Mouse (Mus musculus): ENCODE measurements around the gene Nkpd1.

The Nkpd1 gene

DNA sequence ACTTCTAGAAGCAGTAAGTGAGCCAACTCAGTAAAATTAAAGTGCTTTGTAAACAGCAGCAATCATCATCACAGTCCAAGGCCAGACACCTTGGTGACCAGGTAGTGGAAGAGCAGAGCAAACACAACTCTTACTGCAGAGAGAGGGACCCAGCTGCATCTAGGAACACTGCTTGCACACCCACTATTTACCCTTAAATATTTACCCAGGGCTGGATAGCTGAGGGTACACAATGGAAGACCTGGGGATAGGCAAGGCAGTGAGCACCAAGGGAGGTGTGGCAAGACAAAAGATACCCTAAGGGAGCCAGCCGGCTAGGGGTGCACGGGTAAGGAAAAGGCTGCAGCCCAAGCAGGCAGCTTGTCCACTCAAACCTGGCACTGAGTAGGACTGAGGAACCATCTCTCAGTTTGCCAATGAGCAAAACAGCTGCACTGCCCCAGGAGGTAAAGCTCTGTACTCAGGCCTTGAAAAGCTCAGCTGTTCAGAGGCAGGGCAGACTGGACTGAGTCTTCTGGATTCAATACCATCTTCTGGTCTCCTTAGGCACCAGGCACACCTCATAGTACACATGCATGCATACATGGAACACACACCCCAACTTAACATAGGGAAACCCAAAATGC lies 29.8 kb downstream of the Nkpd1 start:
- DNase-seq (ENCODE audit: low read depth): no peak

DNA sequence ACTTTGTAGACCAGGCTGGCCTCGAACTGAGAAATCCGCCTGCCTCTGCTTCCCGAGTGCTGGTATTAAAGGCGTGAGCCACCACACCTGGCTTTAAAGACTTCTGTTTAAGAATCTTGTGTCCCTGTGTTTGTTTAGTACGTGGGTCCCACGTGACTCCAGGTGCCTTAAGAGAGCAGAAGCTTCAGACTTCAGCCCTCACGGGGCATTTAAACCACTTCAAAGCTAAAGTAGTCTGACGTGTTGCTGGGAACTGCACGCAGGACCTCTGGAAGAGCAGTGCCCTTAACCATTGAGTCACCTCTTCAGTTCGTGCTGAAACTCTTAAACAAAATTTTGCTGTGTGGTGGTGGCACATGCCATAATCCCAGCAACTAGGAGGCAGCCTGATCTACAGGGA lies 31.8 kb downstream of the Nkpd1 start:
- no peak for DNase-seq (ENCODE audit: low read depth)

DNA sequence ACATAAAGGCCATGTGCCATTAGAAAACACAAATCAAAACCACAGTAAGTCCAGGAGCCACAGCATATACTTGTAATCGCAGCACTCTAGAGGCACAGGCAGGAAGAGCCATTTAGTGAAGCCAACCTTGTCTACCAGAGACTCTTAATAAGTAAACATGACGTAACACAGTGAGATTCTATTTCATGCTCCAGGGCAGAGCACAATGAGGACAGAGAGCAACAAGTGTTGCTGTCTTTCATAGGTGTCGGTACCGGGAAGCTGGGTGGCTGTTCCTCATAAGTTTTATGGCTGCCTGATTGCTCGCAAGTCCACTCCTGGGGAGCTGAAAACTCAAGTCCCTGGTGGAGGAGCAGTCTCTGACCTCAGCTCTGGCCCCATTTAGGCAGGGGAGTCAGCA lies 34.0 kb downstream of the Nkpd1 start:
- DNase-seq (ENCODE audit: low read depth): no peak

DNA sequence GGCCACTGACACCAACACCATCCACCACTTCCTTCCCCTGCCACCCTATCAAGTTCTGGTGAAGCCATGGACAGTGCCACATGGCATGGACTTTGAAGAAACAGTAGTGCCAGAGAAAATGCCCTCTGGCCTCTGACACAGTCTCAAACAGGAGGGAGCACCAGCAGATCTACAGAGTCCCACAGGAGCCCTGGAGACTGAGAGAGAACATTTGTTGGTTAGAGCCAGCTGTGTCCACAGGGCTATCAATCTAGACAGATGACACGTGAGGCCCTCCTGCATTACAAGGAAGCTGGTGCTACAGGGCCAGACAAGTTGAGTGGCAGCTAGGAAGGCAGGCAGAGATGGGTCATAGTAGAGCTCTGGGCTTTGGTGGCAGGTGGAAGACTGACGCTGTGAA lies 34.8 kb downstream of the Nkpd1 start:
- no peak for DNase-seq (ENCODE audit: low read depth)

DNA sequence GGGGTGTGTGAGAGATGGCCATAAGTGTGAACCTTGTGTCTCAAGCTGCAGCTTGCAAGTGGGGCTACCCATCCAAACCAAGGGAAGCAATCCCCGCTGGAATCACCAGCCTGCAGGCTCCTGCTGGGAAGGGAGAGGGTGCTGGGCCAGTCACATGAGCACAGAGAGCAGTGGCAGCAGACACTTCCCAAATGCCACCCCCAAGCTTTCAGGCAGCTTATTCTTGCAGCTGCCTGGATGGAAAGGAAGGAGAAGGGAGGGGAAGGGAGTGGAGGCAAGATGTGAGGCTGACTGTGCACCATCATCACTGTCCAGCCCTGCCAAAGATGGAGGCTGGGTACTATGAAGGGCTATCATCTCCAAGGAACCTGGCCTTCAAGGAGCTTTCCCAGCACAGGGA lies 36.5 kb downstream of the Nkpd1 start:
- DNase-seq (ENCODE audit: low read depth): no peak

DNA sequence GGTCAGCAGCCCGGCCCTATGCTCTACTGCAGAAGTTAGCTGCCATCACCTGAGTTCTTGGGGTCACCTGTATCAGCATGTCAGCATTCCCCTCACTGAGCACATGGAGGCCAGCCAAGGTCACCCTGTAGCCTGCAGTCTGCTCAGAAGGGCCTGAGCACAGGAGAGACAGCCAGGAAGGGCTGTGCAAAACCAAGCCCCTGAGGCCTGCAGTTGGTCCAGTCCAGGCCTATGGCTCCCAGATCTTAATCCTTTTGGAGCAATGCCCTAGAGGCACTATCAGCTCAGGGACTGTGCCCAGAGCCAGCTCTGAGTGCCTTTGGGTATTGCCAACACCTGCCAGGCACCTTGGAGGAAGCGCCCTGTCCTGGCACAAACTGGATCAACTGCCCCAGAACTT lies 39.4 kb downstream of the Nkpd1 start:
- DNase-seq (ENCODE audit: low read depth): no peak

DNA sequence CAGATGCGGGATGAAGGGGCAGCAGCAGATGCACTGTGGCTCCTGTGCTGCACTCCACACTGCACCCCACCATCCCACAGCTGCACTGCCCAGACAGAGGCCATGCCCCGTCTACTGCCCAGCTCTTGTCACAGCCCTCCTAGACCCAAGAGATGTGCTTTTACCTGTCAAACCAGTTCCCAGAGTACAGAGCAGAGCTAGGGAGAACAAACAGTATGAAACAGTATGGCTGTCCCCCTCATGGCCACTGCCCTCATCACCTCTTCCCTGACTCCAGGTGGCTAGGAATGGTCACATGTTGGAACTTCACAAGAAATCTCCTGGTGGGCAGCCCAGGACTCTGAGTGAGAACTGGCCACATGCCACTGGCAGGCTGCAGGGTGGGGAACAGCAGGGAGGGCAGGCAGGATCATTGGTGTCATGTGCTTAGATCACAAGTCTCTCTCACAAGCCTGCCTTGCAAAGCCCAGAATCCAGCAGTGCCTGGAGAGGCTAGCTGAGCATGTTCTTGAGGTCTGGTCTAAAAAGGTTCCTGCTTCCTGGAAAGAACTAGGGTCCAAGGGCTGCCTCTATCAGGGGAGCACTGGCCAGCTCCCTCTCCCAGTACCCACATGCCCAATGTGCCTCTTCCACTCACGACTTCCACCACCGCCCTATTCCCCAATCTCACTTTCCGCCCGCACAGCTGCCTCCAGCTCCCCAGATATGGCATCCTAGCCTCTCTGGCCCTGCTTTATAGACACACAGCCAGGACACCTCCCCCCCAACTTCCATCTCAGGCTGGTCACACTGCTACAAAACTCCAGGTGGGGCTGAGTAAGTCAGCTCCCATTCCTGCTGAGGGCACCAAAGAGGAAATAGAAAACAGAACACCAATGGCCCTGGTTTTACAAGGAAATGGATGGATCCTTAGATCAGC lies 40.6 kb downstream of the Nkpd1 start:
- no peak for DNase-seq (ENCODE audit: low read depth)

DNA sequence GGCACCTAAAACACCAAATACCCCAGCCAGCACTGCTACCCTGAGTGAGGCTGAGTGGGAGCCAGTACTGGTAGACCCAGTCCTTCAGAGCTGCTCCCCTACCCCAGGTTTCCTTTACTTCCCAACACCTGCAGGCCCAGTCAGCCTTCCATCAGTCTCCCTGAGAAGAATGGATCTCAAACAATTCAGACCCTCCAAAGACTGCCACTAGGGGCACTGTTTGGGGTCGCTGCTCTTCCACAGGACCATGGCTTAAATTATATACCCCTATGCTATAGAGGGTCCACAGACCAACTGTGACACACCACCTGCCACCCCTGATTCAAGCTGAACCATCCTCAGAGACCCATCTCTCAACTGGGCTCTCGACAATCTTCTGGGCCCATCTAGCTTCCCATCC lies 41.3 kb downstream of the Nkpd1 start:
- DNase-seq (ENCODE audit: low read depth): peak; percentile 65

DNA sequence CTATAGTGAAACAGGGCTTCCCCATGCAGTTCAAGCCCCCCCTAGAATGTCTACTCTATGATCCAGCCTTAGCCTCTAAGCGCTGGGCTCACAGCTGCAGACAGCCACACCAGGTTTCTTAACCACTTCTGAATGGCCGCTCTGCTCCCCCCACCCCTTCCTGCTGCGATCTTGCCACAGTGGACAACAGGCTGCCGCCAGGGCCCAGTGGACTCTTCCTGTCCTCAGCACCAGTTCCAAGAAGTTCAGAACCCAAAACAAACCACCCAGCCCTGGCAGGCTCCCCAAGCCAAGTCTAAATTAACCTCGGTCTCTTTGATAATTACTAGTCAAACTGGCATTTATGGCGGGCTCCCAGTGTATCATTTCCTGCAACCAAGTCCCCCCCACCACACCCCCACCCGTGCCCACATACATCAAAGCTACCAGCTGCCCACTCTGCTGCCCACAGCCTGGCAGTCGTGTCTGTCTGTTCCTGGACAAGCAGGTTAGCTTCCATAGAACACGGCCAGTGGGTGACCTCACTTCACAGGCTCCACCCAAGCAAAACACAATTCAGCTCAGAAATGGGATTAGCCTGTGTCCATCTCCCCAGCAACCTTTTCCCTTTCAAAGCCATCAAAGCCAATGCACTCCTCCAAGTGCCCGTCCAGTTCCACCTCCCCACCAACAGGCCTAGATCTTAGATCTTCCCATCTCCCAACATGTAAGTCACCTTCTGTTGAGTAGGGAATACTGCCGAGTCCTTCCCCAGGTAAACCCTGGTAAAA lies 43.0 kb downstream of the Nkpd1 start:
- peak; percentile 33 for DNase-seq (ENCODE audit: low read depth)

DNA sequence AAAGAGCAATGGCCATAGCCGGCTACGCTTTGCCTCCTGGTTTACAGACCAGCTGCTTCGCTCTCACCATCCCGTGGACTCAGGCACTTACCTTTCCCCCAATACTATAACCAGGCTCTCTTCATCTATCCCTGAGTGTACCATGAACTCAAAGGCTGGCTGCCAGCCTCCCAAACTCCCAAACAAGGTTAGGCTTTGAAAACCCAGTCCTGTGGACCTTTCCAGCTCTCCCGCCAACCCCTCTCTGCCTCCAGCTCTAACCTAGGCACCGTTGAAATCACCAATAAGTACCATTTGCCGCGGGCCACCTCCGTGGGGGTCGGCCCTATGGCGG lies 43.8 kb downstream of the Nkpd1 start:
- no peak for DNase-seq (ENCODE audit: low read depth)

DNA sequence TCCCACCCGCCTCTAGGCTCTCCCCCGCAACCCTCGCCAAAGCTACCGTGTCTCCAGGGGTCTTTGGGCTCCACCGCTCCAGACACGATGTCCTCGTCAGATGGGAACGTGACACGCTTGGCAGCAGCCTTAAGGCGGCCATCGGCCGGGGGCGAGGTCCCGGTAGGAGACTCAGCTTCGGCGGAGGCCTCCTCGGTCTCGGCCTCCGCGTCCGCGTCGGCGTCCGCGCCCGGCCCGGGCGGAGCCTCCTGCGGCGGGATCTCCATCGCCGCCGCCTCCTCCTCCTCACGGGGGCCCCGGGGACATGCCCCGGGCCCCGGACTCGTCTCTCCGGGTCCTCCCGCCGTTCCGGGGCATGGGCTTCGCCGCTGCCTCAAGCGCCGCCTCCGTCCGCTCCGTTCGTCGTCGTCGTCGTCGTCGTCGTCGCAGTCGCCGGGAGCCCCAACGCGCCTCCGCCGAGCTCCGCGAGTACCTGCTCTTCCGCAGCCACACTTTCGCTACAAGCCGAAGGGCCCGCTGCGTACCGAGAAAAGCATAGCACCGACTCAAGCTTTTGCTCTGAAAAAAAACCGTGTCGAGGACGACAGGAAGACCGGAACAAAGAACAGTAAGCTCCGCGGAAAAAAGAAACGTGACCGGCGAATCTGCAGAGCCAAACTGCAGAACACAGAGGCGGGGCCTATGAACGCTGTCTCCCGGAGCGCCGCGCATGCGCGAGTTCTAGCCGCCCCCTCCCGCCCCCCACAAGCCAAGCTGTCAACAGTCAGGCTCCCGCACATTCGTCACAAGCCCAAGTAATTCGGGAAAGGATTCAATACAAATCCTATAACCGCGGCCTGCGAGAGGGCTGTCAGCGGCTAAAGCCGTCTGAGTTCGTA lies 44.4 kb downstream of the Nkpd1 start:
- peak; percentile 97 for DNase-seq (ENCODE audit: low read depth)

DNA sequence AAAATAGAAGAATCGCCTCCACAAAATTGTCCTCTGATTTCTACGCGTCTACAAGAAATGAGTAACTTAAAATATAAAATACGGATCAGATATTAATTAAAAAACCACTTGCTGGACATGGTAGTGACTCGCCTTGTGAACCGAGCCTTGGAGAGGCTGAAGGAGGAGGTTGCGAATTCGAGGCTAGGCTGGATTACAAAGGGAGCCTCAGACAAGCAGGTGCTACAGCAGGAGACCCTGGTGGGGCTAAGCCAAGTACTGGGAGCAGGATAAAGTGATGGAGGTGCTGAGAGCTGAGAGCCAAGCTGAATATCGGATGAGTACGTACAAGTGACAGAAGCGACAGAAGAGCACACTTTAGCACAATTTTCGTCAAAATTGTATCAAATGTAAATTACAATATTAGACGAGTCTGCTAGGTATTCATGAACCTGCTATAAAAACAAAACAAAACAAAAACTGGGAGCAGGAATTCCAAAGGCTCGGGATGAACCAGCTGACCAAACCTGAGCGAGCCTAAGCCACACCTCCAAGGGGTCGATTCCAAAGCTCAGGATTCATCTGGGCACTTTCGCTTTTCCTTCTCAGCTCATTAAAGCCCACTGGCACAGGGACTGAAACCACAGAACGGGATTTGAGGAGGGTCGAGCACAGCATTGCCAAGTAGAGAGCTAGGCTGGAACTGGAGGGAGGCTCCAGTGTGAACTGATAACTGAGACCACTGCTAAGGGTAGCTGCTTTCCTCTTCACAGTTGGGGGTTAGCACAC lies 45.2 kb downstream of the Nkpd1 start, which contains the start of gene Ppp1r37:
Gene Ppp1r37, minus strand, starts transcription at position 434 of the 768 bp plus-strand sequence.
- DNase-seq (ENCODE audit: low read depth): no peak

DNA sequence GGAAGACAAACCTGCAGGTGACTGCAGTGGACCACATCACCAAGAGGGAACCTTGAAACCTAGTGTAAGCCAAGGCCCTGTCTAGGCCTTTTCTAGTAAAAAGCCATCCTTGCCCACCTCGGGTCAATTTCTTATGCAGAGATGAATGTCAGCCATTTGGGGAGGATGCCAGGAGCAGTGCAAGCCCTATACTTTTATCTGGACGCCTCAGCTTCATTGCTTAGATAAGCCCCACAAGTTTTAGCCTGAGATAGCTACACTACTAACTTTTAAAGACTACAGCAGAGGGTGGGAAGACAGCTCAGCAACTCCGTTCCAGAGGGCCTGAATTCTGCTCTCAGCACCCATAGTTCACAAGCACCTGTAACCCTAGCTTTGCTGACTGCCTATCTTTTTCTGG lies 46.2 kb downstream of the Nkpd1 start:
- DNase-seq (ENCODE audit: low read depth): no peak

DNA sequence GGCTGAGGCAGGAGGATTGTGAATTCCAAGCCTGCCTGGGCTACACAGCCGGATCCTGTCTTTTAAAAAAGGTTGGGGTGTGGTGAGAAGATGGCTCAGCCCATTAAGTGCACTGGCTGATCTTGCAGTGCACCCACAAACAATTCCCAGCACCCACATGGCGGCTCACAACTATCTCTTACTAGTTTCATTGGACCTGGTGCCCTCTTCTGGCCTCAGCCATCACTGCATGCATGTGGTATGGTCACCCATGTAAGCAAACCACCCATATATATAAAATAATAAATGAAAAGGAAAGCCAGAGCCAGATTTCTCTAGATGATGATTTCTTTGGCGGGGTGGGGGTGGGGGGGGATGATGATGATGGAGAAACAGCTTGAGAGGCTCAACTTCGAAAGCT lies 46.8 kb downstream of the Nkpd1 start:
- DNase-seq (ENCODE audit: low read depth): peak; percentile 44

DNA sequence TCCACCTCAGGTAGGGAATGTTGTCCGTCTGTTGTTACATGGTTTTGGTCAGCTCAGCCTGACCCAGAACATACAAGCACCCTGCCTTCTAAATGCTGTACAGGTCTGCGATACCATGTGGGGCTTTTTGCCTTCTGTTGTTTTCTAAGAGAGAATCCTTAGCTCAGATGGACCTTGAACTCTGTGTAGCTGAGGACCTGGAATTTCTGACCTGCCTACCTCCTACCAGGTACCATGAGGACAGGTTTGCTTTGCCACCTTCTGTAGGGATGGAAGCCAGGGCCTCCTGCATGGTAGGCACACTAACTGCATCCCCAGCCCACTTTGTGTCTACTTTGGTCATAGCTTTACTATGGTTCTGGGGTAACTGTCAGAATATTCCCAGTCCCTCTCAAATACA lies 48.2 kb downstream of the Nkpd1 start:
- DNase-seq (ENCODE audit: low read depth): no peak

DNA sequence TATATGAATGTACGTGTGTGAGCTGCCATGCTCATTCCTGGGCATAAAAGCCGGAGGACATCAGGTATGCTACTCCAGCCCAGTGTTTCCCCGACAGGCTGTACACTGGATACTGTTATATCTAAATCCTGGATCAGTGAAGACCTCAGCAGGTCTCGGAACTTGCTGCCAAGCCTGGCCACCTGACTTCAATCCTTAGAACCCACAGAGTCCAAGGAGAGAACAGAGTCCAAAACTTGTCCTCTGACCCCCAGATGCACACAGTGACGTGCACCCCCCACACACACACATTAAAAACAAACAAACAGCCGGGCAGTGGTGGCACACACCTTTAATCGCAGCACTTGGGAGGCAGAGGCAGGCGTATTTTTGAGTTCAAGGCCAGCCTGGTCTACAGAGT lies 49.8 kb downstream of the Nkpd1 start:
- no peak for DNase-seq (ENCODE audit: low read depth)

DNA sequence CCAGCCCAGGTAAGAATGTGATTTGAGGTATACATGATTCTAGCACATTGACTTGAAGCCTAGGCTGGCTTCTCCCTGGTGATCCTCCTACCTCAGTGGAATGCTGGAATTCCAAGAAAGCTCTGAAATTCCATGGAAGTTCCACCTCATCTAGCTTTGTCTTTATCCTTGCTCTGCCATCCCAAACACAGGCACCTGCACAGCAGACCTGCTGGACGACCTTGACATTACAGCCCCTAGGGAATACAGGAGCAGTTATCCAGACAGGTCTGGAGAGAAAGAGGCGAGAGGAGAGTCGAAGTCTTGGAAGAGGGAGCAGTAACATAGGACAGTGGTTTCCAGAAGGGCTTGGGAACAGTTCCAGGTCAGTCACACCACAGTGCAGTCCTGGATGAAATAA lies 52.0 kb downstream of the Nkpd1 start:
- DNase-seq (ENCODE audit: low read depth): no peak

DNA sequence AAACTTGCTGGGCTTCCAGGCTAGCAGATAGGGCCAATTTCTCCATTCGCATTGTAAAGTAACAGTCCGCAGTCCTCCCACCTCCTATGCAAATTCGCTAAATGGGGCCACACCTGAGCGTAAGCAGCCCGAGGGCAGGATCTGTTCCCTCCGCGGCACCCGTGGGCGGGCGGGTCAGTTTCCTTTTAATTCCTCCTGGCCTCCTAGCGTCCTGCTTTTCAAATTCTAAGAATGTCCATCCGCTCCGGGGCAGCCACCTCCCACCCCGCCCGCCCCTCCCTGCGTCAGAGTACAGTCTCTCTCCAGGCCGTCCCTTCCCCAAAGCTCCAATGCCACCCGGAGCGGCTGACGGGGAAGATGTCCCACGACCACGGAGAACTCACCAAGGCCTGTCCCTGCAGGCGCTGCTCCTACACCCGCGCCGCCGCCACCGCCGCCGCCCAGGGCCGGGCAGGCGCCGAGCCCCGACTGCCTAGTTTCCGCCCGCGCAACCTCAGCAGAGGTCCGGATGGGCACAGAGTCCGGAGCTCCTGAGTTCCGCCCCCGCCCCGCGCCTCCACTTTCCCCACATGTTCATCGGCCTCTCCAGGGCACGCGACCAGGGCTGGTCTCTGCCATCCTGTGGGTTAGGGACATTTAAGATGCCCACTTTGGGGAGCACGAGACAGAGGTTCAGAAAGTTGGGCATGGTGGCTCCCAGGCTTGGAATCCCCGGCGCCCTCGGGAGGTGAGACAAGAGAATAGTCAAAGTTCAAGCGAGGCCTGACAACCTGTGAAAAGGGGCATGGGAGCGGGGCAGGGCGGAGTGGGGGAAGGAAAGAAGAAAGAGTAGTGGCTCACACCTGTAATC lies 55.5 kb downstream of the Nkpd1 start:
- DNase-seq (ENCODE audit: low read depth): peak; percentile 93

DNA sequence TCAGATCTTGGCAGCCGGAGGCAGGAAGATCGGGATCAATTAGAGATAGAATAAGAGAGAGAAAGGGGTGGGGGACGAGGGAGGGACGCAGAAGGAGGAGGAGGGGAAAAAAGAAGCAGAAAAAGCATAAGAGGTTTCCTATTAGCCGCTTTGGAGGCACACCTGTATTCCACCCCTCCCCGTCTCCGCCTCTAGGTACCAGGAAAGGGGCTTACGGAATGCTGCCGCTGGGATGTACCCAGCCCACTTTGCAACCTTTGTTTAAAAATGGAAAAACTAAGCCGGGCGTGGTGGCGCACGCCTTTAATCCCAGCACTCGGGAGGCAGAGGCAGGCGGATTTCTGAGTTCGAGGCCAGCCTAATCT lies 56.1 kb downstream of the Nkpd1 start:
- no peak for DNase-seq (ENCODE audit: low read depth)
